Mouse (Mus musculus) midbrain, embryonic 16.5 days (tissue): ENCODE measurements around the gene Npcd. TPM values are rescaled to one million over a fixed set of nuclear protein-coding genes. Genes with fewer than 3 reads are reported as not detected.
A peak's percentile ranks its signal among the peaks of the same experiment; 100 is the strongest.
"Not testable (repeated sequence)": the region's sequence is repeated elsewhere in the genome, so short reads cannot be mapped to it uniquely, and the experiment has no call there.

Experiments
- ATAC-seq: fragments of 200-750 bp; cut with Nextera tagmentation; 2 replicates; pipeline ENCODE4 v1.8.0; 2017; ENCODE audit warnings: moderate TSS enrichment
- H3K27ac ChIP-seq: fragments of 300-500 bp; sonication (generic); 2 replicates; pipeline ENCODE4 v1.5.1; 2014; ENCODE audit warnings: mild to moderate bottlenecking, low read length, mixed read lengths
- H3K27me3 ChIP-seq: fragments of 300-500 bp; sonication (generic); 2 replicates; pipeline ENCODE4 v1.6.1; 2014; ENCODE audit warnings: low read depth, low read length, mixed read lengths; ENCODE audit not compliant: control insufficient read depth, insufficient read depth
- H3K36me3 ChIP-seq: fragments of 300-500 bp; sonication (generic); 2 replicates; pipeline ENCODE4 v1.6.1; 2014; ENCODE audit warnings: mild to moderate bottlenecking, low read length, moderate library complexity, mixed read lengths; ENCODE audit not compliant: control insufficient read depth, insufficient read depth
- H3K4me1 ChIP-seq: fragments of 300-500 bp; sonication (generic); 2 replicates; pipeline ENCODE4 v1.6.1; 2014; ENCODE audit warnings: mild to moderate bottlenecking, low read length, mixed read lengths; ENCODE audit not compliant: control insufficient read depth, insufficient read depth
- H3K4me2 ChIP-seq: fragments of 300-500 bp; sonication (generic); 2 replicates; pipeline ENCODE4 v1.6.1; 2014; ENCODE audit warnings: mild to moderate bottlenecking, low read length, mixed read lengths
- H3K4me3 ChIP-seq: fragments of 300-500 bp; sonication (generic); 2 replicates; pipeline ENCODE4 v1.5.1; 2014; ENCODE audit warnings: low read depth, mild to moderate bottlenecking, low read length, moderate library complexity, mixed read lengths
- H3K9ac ChIP-seq: fragments of 300-500 bp; sonication (generic); 2 replicates; pipeline ENCODE4 v1.6.1; 2014; ENCODE audit warnings: low read depth, low read length, mixed read lengths
- H3K9me3 ChIP-seq: fragments of 300-500 bp; sonication (generic); replicated peaks from 2 replicates; pipeline ENCODE4 v1.6.1; 2014; ENCODE audit warnings: mild to moderate bottlenecking, low read length, mixed read lengths; ENCODE audit not compliant: control insufficient read depth, poor library complexity, severe bottlenecking
- WGBS: fragments of 180-500 bp; shearing (Covaris S2); extraction: QIAGEN DNeasy Blood & Tissue Kit; methylation state at CpG from one replicate; pipeline ENCODE4 v1.1.7; 2014; 5-methylcytosine and 5-hydroxymethylcytosine counted together
- polyA plus RNA-seq: library from polyadenylated mRNA; unstranded; fragments of >200 nt; fragmentation: Nextera tagmentation; extraction: Ambion mirVana; gene quantifications from 2 replicates; pipeline ENCODE4 v1.2.1, GENCODE M21; 2015

Npcd gene
- polyA plus RNA-seq, 1 experiment from 2014 or later, result 0.74 TPM

GRCm38 (mm10) chr15:79826221-79826935 lies 7.7 kb downstream of the Npcd start:
- Histone ChIP-seq H3K27me3 (no peaks in the 10 kb centered on the region), H3K27ac (no peak overlapping the region; the same call in 1 of the 2 replicates), H3K4me3 (no peak overlapping the region), H3K36me3 (peaks cover 10% of the 10 kb centered on the region), H3K4me1 (peaks cover 48% of the 10 kb centered on the region), H3K4me2 (no peak overlapping the region), H3K9ac (peak overlapping the region; percentile 17; the same call in 1 of the 2 replicates), H3K9me3 (no peaks in the 10 kb centered on the region)
- 87% methylated on average over 9 of the region's 9 CpGs for WGBS
- no peak for ATAC-seq

GRCm38 (mm10) chr15:79825146-79825825 lies 8.8 kb downstream of the Npcd start:
- Histone ChIP-seq H3K36me3 (peaks cover 10% of the 10 kb centered on the region), H3K4me2 (no peak overlapping the region), H3K4me3 (no peak overlapping the region), H3K9ac (no peak overlapping the region), H3K27ac (no peak overlapping the region), H3K27me3 (no peaks in the 10 kb centered on the region), H3K4me1 (peaks cover 41% of the 10 kb centered on the region), H3K9me3 (no peaks in the 10 kb centered on the region)
- WGBS, result 48% methylated on average over 14 of the region's 14 CpGs
- no peak for ATAC-seq

DNA sequence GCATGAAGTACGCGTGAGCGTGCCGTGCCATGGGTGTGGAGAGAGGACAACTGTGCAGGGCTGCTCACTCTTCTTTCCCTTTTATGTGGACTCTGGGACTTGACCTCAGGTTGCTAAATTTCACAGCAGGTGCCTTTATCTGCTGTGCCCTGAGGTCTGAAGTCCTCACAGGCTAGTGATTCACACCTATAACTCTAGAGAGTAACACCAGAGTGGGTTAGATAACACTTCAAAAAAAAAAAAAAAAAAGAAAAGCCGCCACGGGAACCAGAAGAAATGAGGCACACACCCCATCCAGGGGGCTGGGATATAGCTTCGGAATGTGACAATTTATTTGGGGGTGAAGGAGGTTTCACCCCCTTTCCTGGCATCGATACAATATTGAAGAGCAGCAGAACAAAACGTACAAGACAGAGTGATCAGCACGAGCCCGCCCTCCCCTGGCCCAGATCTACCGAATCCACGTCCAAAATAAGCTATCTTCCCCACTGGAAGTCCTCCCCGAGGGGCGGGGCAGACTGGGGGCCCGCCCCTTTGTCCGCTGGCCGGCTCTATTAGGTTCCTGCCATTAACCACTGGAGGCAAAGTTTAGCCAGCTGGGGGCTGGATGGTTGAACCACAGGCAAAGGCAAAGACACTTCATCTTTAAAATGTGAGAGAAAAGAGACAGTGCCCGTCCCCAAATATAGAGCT lies 10.3 kb downstream of the Npcd start:
- H3K4me3 ChIP-seq, result no peak overlapping the region

DNA sequence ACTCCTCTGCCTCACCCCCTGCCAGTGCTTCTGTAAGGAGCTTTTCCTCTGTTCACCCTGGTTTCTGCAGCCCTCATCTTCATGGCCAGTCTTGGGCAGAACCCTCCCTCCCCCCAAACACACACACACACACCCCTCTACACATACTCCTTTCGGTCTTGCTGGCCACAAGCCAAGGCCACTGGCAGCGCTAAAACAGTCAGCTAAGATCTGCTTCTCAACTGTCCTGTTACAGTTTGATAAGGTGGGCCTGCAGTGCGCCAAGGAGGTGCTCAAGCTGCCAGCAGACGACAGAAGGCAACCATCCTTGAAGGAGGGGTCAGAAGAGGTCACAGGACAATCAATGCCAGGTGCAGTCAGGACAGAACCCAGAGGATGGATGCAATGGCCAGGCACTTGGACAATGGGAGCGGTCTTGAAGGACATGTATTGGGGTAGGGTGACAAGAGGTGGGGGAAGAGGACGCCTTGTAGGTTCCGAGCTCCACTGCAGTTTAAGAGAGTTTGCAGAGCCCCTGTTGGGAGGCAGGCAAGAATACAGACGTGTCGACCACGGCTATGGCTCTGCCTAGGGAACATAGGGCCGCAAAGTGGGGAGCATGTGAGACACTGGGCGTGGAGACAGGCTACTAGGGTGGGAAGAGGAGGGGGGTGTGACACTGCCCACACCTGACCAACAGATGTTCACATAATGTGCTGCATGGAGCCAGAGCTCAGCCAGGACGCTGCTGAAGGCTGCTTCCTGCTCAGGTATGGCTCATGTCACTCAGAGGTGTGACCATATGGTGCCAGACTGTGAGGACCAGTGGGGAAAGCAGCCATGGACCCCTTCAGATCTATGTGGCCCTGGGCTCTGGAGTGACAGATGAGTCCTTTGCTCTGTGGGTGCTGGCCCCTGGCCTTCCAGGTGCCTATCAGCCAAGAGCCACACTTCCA lies 11.5 kb downstream of the Npcd start:
- Histone ChIP-seq H3K27me3 (no peaks in the 10 kb centered on the region), H3K27ac (no peak overlapping the region), H3K36me3 (peaks cover 6% of the 10 kb centered on the region), H3K9ac (no peak overlapping the region), H3K4me3 (no peak overlapping the region), H3K4me2 (no peak overlapping the region), H3K4me1 (peaks cover 22% of the 10 kb centered on the region), H3K9me3 (no peaks in the 10 kb centered on the region; the same call in 1 of the 2 replicates)
- ATAC-seq, result no peak
- 68% methylated on average over 13 of the region's 13 CpGs for WGBS

More for the DNA sequence above, 10.3 kb downstream of the Npcd start:
- Histone ChIP-seq H3K36me3 (peaks cover 10% of the 10 kb centered on the region), H3K4me1 (peaks cover 31% of the 10 kb centered on the region), H3K27ac (no peak overlapping the region), H3K9me3 (no peaks in the 10 kb centered on the region), H3K4me2 (no peak overlapping the region), H3K9ac (no peak overlapping the region), H3K27me3 (no peaks in the 10 kb centered on the region)
- no peak for ATAC-seq
- 71% methylated on average over 19 of the region's 19 CpGs for WGBS

GRCm38 (mm10) chr15:79818325-79818724 lies 15.7 kb downstream of the Npcd start:
- 88% methylated on average over 4 of the region's 4 CpGs for WGBS
- H3K36me3 ChIP-seq, result peaks cover 4% of the 10 kb centered on the region; the same call in 1 of the 2 replicates
- ATAC-seq, result no peak
- no peaks in the 10 kb centered on the region for H3K27me3 ChIP-seq
- no peak overlapping the region for H3K27ac ChIP-seq
- H3K9ac ChIP-seq, result no peak overlapping the region
- no peak overlapping the region for H3K4me2 ChIP-seq
- H3K9me3 ChIP-seq, result no peaks in the 10 kb centered on the region; the same call in 1 of the 2 replicates
- no peaks in the 10 kb centered on the region for H3K4me1 ChIP-seq
- no peak overlapping the region for H3K4me3 ChIP-seq

- H3K27ac ChIP-seq, result no peak overlapping the region
- 30% methylated on average over 8 of the region's 8 CpGs for WGBS
- H3K4me2 ChIP-seq, result no peak overlapping the region
- no peak overlapping the region for H3K4me3 ChIP-seq
- H3K36me3 ChIP-seq, result no peaks in the 10 kb centered on the region
- ATAC-seq, result no peak
- no peaks in the 10 kb centered on the region; the same call in 1 of the 2 replicates for H3K9me3 ChIP-seq
- no peaks in the 10 kb centered on the region for H3K4me1 ChIP-seq
- H3K9ac ChIP-seq, result no peak overlapping the region
- H3K27me3 ChIP-seq, result no peaks in the 10 kb centered on the region
Measured at GRCm38 (mm10) chr15:79813666-79814258, 20.3 kb downstream of the Npcd start.

- not testable (repeated sequence) for H3K27me3 ChIP-seq, ATAC-seq
- 76% methylated on average over 2 of the region's 2 CpGs for WGBS
Measured at GRCm38 (mm10) chr15:79812840-79813239, 21.2 kb downstream of the Npcd start.

DNA sequence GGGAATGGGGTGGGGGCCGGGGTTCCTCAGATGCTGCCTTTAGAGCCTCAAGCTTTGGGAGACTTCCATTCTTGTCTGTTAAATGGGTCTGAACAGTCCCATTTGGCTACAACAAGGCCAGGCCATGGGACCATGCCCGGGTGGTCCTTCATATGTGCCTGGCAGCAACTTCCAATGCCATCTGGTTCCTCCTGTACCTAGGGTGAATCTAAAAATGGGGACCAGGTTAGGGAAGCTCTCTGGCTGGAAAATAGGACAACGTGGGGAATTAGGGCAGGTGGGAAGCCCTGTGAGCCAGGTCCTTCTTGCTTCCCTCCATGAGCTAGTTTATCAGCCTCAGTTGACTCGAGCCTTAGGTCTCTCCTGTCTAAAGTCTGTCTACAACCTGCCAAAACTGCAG lies 23.0 kb downstream of the Npcd start:
- no peak overlapping the region for H3K4me2 ChIP-seq
- no peaks in the 10 kb centered on the region for H3K9me3 ChIP-seq
- 67% methylated on average over 4 of the region's 4 CpGs for WGBS
- H3K4me3 ChIP-seq, result no peak overlapping the region
- H3K4me1 ChIP-seq, result no peaks in the 10 kb centered on the region
- peaks cover 13% of the 10 kb centered on the region for H3K27me3 ChIP-seq
- ATAC-seq, result no peak
- no peak overlapping the region for H3K9ac ChIP-seq
- H3K27ac ChIP-seq, result no peak overlapping the region
- no peaks in the 10 kb centered on the region for H3K36me3 ChIP-seq

More at GRCm38 (mm10) chr15:79812840-79813239, 21.2 kb downstream of the Npcd start:
- H3K4me1 ChIP-seq, H3K4me3 ChIP-seq, H3K9me3 ChIP-seq, H3K27ac ChIP-seq, H3K36me3 ChIP-seq, H3K9ac ChIP-seq, H3K4me2 ChIP-seq: not testable (repeated sequence)
